Mouse (Mus musculus) testis, adult 2 months (tissue): Measurements from ENCODE around the gene Slc22a22.

Experiments used
- CTCF ChIP-seq: fragments of 200-500 bp; IDR thresholded peaks from 2 replicates; pipeline ENCODE4 v1.5.1; 2012; ENCODE audit warnings: low read depth, mild to moderate bottlenecking, inconsistent platforms, low read length, moderate library complexity; ENCODE audit not compliant: control insufficient read depth, insufficient read depth, insufficient replicate concordance
- POLR2A ChIP-seq: fragments of 200-500 bp; IDR thresholded peaks from 2 replicates; pipeline ENCODE4 v1.6.1; 2012; ENCODE audit warnings: low read depth, mild to moderate bottlenecking, inconsistent platforms, low read length, moderate library complexity; ENCODE audit not compliant: control insufficient read depth

DNA sequence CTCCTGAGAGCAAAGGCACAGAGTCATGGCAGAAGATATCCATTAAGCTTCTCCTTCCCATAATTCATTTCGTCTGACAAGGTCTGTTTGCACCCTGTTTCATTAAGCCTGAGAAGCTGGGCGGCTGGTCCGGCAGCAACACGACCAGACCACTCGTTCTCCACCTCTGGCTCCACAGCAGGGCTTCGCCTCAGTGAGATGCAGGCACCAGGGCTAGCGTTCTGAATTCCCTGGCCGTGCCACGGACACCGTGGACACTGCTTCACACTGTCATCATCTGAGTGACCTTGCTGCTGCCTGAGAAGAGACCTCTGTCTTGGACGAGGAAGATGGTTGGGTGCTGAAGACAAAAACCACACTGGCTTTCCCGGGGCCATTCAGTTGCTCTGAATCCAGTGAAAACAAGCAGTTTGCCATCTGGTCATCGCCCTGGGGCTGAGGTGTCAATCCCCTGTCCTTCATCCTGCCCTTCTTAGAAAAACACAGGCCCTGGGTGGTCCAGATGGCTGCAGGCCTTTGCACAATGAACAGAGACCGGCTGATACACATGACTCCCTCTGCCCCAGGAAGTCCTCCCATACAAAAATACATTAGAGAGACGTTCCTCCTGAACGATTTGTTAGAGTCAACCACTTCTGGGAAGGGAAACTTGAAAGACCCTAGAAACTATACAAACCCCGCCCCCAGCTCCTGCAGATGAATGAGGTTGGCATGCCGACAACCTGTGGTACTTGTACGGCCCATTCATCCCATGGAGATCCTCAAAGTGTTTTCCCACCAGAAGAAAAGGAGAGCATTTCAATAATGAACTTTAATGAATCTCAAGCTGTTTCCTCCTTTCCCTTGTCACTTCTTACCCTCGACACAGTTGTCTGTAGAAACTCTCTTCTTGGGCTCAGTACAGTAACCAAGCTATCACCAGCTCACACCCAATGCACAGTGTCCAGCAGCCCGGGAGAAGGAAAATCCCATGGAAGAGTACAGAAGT lies 32.1 kb upstream of the Slc22a22 start:
- TF ChIP-seq CTCF (no peak), POLR2A (no peak)
